Mouse (Mus musculus): ENCODE measurements around the gene Tsc22d3.
"Not testable (repeated sequence)": the region's sequence is repeated elsewhere in the genome, so short reads cannot be mapped to it uniquely, and the experiment has no call there.

Tsc22d3 gene

GRCm38 (mm10) chrX:140529074-140529561, 71.3 kb downstream of the Tsc22d3 start:
- DNase-seq (ENCODE audit: low read depth, low spot score), result no peak

GRCm38 (mm10) chrX:140527231-140527630, 73.2 kb downstream of the Tsc22d3 start:
- DNase-seq (ENCODE audit: low read depth, low spot score), result no peak

DNA sequence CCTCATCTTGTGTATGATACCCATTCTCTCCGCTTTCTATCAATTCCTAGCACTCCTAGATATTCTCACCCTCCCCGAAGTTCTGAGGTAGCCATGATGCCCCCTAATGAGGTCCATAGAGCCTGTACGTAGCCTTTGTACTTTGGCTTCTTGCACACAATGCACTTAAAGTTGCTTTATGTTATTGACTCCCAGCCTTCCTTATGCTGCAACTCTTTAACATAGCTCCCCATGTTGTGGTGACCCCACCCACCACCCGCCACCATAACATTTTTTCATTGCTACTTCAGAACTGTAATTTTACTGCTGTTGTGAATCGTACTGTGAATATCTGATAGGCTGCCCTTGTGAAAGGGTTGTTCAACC, 74.2 kb downstream of the Tsc22d3 start:
- DNase-seq (ENCODE audit: low read depth, low spot score), result no peak

- no peak for DNase-seq (ENCODE audit: low read depth, low spot score)
Measured at GRCm38 (mm10) chrX:140525604-140526252, 74.7 kb downstream of the Tsc22d3 start.

DNA sequence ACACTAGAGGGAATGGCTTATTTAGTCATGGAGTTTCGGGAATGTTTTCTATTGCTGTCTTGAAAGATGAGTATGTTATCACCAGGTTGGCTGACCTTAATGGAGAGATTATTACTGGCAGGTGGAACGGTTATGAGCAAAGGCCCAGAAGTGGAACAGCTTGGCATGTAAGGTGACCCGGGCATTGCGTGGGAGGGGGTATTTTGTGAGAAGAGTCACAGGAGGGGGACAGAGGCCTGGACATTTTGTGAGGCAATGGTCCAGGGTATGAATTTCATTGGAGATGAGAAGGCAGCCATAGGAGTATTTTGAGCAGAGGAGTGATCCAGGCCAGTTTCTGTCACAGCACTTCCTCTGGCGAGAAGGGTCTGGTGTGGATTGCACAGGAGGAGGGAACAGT, 76.2 kb downstream of the Tsc22d3 start:
- DNase-seq (ENCODE audit: low read depth, low spot score), result no peak

DNA sequence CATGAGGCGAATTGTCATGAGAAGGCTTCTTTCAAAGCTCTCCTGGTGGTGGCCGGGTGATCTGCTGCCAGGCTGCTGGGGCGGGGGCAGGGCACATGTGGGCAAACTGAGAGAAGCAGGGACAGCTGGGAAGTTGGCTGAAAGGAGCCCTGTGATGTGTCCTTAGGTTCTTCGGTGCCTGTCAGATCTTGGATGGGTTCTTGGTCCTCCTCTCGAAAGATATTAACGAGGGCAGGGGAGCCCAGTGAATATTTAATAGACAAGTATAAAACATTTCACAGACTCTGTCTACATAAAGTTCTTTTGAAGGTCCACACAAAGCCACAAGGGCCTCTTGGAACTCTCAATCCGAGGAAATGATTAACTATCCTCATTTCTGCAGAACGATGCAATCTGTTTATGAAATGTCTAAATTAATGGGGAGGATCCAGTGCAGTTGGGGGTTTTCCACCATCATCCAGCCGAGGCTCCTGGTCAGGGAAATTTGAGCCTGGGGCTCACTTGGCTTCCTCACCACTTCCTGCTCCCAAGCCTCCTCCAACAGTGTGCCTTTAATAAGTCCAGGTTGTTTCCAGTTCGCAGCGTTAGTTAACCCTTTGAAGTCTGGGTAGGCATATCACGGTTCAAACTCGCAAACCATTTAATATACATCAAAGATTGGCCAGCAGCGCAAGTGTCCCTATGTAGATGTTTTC, 78.2 kb downstream of the Tsc22d3 start:
- DNase-seq (ENCODE audit: low read depth, low spot score), result no peak

- DNase-seq (ENCODE audit: low read depth, low spot score), result peak; percentile 92
Measured at GRCm38 (mm10) chrX:140520146-140521102, 80.0 kb downstream of the Tsc22d3 start.

GRCm38 (mm10) chrX:140518351-140518750, 82.1 kb downstream of the Tsc22d3 start:
- DNase-seq (ENCODE audit: low read depth, low spot score), result no peak

GRCm38 (mm10) chrX:140513379-140513778, 87.1 kb downstream of the Tsc22d3 start:
- DNase-seq (ENCODE audit: low read depth, low spot score), result no peak

DNA sequence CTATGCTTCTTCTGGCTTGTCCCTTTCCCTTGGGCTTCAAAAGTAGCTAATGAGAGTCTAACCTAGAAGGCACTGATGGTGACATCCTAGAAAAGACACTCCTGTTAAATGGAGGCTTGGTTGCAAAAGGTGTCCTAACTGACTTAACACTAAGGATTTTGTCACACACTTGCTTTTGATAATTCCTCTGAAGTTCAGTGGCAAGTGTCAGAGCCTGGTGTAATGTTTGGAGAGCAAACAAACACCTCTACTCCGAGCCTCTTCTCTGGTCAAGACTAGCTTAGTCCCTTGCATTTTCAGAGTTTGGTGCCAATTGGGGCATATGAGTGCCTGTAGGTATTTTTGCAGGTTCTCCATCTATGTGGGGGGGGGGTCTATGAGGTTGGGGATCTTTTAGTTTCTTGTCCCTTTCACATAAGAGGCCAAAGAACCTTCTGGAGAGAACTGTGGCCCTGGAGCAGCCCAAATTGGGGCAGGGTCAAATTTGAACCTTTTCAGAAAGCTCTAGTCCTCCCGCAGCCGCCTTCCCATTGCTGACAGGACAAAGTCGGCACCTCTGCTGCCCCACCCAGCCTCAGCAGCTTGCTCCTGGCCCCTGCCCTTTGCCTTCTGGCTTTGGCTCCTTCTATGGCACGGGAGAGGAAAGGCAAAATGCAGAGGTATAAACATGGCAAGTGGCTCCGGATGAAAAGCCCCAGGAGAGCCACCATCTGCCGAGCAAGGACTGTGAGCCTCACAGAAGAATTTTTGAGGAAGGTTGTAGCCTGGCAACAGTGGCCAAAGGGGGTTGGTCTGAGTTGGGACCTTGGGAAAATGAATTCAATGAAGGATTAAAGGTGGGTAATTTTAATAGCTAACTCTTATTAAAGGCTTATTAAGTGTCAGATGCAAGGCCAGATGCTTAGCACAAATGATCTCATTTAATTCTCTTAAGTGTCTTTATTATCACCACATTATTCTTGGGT, 88.5 kb downstream of the Tsc22d3 start:
- DNase-seq (ENCODE audit: low read depth, low spot score), result no peak

- DNase-seq (ENCODE audit: low read depth, low spot score), result peak; percentile 44
Measured at GRCm38 (mm10) chrX:140510696-140511429, 89.6 kb downstream of the Tsc22d3 start.

DNA sequence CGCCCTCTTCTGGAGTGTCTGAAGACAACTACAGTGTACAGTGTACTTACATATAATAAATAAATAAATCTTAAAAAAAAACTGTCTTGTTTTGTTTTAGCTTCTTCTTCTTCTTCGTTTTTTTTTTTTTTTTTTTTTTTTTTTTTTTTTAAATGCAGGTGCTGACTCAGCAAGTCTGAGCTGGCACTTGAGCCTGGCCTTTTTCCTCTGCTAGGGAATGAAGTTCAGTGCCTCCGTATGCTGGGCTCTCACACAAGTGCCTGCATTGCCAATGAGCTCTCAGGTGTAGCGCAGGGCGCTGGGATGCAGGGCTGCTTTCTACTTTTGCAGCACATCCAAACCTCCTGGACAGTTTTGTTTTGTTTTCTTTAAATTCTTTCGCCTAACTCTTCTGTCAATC, 90.6 kb downstream of the Tsc22d3 start:
- DNase-seq (ENCODE audit: low read depth, low spot score), result no peak

GRCm38 (mm10) chrX:140508791-140509190, 91.7 kb downstream of the Tsc22d3 start:
- not testable (repeated sequence) for DNase-seq (ENCODE audit: low read depth, low spot score)

DNA sequence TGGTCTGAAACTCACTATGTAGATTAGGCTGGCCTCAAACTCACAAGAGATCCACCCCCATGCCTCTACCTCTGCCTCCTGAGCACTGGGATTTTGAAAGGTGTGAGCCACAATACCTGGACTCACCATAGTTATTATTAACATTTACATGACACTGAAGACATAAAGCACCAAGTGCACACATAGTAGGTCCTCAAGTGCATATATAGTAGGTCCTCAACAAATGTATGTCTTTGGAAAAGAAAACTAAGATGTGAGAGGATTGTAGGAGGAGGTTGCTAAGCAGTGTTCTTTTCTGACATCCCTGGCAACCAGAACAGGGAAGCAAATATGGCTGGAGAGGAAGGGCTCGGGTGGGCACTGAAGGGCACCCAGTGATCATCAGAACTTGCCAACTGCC, 93.1 kb downstream of the Tsc22d3 start:
- DNase-seq (ENCODE audit: low read depth, low spot score), result no peak

DNA sequence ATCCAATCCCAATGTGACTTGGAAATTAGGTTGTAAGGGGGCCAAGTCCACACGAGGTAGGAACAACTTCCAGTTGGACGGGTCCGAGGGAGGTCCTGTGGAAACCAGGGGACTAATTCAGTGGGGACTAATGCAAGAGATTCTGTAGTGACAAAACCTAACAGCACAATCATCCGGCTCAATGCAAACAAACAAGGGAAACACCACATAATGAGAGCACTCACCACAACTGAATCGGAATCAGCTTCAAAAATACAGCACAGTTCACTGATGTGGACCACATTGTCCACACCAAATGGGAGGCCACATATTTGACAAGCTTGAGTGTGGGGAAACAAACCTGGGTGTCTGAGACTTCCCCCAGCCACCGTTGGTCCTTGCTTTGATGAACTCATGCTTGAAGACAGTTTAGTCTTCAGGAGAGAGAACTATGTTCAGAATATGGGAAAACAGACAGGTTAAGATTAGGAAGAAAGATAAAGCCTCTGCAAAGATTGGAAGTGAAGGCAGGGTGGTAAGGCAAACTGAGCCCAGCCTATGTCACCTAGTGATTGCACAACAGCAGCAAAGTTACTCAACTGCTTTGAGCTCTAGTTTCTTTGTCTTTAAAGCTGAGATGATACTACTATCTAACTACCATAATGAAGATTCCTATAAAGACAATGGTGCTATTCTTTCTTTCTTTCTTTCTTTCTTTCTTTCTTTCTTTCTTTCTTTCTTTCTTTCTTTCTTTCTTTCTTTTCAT, 93.9 kb downstream of the Tsc22d3 start:
- DNase-seq (ENCODE audit: low read depth, low spot score), result no peak

GRCm38 (mm10) chrX:140505497-140506238, 94.8 kb downstream of the Tsc22d3 start:
- DNase-seq (ENCODE audit: low read depth, low spot score), result no peak

GRCm38 (mm10) chrX:140503905-140504304, 96.6 kb downstream of the Tsc22d3 start:
- peak; percentile 71 for DNase-seq (ENCODE audit: low read depth, low spot score)

- DNase-seq (ENCODE audit: low read depth, low spot score), result no peak
Measured at GRCm38 (mm10) chrX:140501401-140502301, 98.8 kb downstream of the Tsc22d3 start.

All from brain, adult 2 months (tissue).